Mouse (Mus musculus) limb, embryonic 10.5 days (tissue): ENCODE measurements around the gene Lysmd1. TPM values are rescaled to one million over a fixed set of nuclear protein-coding genes. Genes with fewer than 3 reads are reported as not detected.
A peak's percentile ranks its signal among the peaks of the same experiment; 100 is the strongest.
"Not testable (repeated sequence)": the region's sequence is repeated elsewhere in the genome, so short reads cannot be mapped to it uniquely, and the experiment has no call there.

Experiments used
- DNase-seq: peaks from one replicate; pipeline ENCODE4 v3.0.0-alpha.2; 2017; ENCODE audit warnings: low spot score
- H3K27ac ChIP-seq: fragments of 300-500 bp; sonication (generic); 2 replicates; pipeline ENCODE4 v1.5.1; 2016; ENCODE audit warnings: mild to moderate bottlenecking
- H3K27me3 ChIP-seq: fragments of 300-500 bp; sonication (generic); 2 replicates; pipeline ENCODE4 v1.6.1; 2016; ENCODE audit warnings: low read depth, mild to moderate bottlenecking; ENCODE audit not compliant: poor library complexity, severe bottlenecking
- H3K36me3 ChIP-seq: fragments of 300-500 bp; sonication (generic); 2 replicates; pipeline ENCODE4 v1.6.1; 2016; ENCODE audit warnings: mild to moderate bottlenecking, moderate library complexity
- H3K4me1 ChIP-seq: fragments of 300-500 bp; sonication (generic); 2 replicates; pipeline ENCODE4 v1.6.1; 2016
- H3K4me3 ChIP-seq: fragments of 300-500 bp; sonication (generic); 2 replicates; pipeline ENCODE4 v1.5.1; 2016; ENCODE audit warnings: mild to moderate bottlenecking, moderate library complexity
- H3K9me3 ChIP-seq: fragments of 300-500 bp; sonication (generic); replicated peaks from 2 replicates; pipeline ENCODE4 v1.6.1; 2016; ENCODE audit warnings: mild to moderate bottlenecking
- WGBS: fragments of 180-500 bp; shearing (Covaris S2); methylation state at CpG from one replicate; pipeline ENCODE4 v1.1.7; 2016; 5-methylcytosine and 5-hydroxymethylcytosine counted together
- polyA plus RNA-seq: library from polyadenylated mRNA; unstranded; fragments of >200 nt; fragmentation: Nextera tagmentation; extraction: Ambion mirVana; gene quantifications from 2 replicates; pipeline ENCODE4 v1.2.1, GENCODE M21; 2016

The Lysmd1 gene
- polyA plus RNA-seq = 12.6 and 16.2 TPM in 2 replicates

GRCm38 (mm10) chr3:95133680-95134101 is at the start of gene Lysmd1, which contains the start of gene Scnm1:
Lysmd1 (plus strand) TSS chr3:95134088.
Scnm1 (minus strand) TSS chr3:95134011.
- H3K4me1 ChIP-seq = peaks cover 32% of the 10 kb centered on the region
- under 1% methylated on average over 20 of the region's 20 CpGs for WGBS

GRCm38 (mm10) chr3:95088071-95088470 is 45.8 kb upstream of the Lysmd1 start:
- 91% methylated on average over 1 of the region's 1 CpGs for WGBS
- Histone ChIP-seq H3K36me3 (peaks cover 36% of the 10 kb centered on the region), H3K27me3 (no peaks in the 10 kb centered on the region), H3K4me1 (no peaks in the 10 kb centered on the region), H3K4me3 (no peak overlapping the region), H3K9me3 (no peaks in the 10 kb centered on the region), H3K27ac (no peak overlapping the region)
- no peak for DNase-seq

More at GRCm38 (mm10) chr3:95133680-95134101, at the start of gene Lysmd1, which contains the start of gene Scnm1:
- DNase-seq = peak; percentile 91
- Histone ChIP-seq H3K36me3 (peaks cover 37% of the 10 kb centered on the region), H3K27me3 (no peaks in the 10 kb centered on the region), H3K27ac (peak within 1 kb of the TSS; percentile 87), H3K9me3 (no peaks in the 10 kb centered on the region), H3K4me3 (peak within 1 kb of the TSS; percentile 67)

GRCm38 (mm10) chr3:95100854-95101253 is 33.0 kb upstream of the Lysmd1 start:
- Histone ChIP-seq H3K27ac (no peak overlapping the region), H3K36me3 (peaks cover 66% of the 10 kb centered on the region), H3K27me3 (no peaks in the 10 kb centered on the region), H3K4me3 (no peak overlapping the region), H3K9me3 (no peaks in the 10 kb centered on the region), H3K4me1 (peaks cover 14% of the 10 kb centered on the region)
- 34% methylated on average over 2 of the region's 2 CpGs for WGBS
- DNase-seq = no peak

GRCm38 (mm10) chr3:95105121-95105520 is 28.8 kb upstream of the Lysmd1 start:
- Histone ChIP-seq H3K9me3 (no peaks in the 10 kb centered on the region), H3K4me3 (peak overlapping the region; percentile 87), H3K27me3 (no peaks in the 10 kb centered on the region), H3K27ac (peak overlapping the region; percentile 89; the same call in 1 of the 2 replicates), H3K4me1 (peaks cover 14% of the 10 kb centered on the region), H3K36me3 (peaks cover 31% of the 10 kb centered on the region)
- no peak for DNase-seq
- 78% methylated on average over 4 of the region's 4 CpGs for WGBS

GRCm38 (mm10) chr3:95105586-95106337 is 28.1 kb upstream of the Lysmd1 start:
- DNase-seq = no peak
- WGBS = under 1% methylated on average over 16 of the region's 16 CpGs

DNA sequence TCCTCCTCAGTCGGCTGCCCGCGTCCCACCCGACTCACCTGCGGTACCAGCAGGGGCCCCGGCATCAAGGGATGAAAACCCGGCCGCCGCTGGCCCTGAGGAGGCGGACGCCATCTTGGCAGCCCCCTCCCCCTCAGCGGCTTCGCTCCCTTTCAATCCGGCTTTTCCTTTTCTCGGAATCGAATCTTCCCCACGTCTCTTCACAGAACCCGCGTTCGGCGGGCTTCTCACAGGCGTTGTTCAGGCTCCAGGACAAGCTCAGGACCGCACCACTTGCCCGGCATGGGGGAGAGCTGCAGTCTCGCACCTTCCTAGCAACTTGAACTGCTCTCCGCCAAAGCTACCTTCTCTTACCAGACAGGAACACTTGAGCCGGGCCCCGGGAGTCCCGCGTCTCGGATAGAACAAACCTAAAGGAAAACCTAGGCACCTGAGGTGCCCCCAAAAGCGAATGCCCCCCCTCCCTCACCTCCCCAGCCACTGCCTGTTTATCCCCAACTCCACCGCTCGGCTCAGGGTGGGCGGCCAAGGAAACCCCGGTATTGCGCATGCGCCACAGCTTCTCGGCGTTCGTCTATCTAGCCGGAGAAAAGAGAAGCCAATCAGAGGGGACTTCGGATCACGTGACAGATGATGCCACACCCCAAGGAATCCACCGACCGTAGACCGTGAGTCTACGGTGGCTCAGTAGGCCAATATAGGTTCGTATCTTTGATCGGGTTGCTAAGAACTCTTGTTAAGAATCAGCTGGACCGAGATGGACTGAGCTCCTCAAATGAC is 27.4 kb upstream of the Lysmd1 start, which contains the start of gene Pip5k1a:
Gene Pip5k1a (minus strand): TSS at position 593 of the 780 bp plus-strand sequence.
- Histone ChIP-seq H3K9me3 (no peaks in the 10 kb centered on the region), H3K27ac (peak within 1 kb of the TSS; percentile 89), H3K27me3 (no peaks in the 10 kb centered on the region), H3K36me3 (peaks cover 22% of the 10 kb centered on the region), H3K4me1 (peaks cover 13% of the 10 kb centered on the region), H3K4me3 (peak within 1 kb of the TSS; percentile 87)
- peak; percentile 98 for DNase-seq
- under 1% methylated on average over 51 of the region's 51 CpGs for WGBS

More at GRCm38 (mm10) chr3:95105586-95106337, 28.1 kb upstream of the Lysmd1 start:
- H3K4me1 ChIP-seq = peaks cover 14% of the 10 kb centered on the region
- peak overlapping the region; percentile 87 for H3K4me3 ChIP-seq
- peaks cover 30% of the 10 kb centered on the region for H3K36me3 ChIP-seq
- H3K27me3 ChIP-seq = no peaks in the 10 kb centered on the region
- no peaks in the 10 kb centered on the region for H3K9me3 ChIP-seq
- H3K27ac ChIP-seq = peak overlapping the region; percentile 89

DNA sequence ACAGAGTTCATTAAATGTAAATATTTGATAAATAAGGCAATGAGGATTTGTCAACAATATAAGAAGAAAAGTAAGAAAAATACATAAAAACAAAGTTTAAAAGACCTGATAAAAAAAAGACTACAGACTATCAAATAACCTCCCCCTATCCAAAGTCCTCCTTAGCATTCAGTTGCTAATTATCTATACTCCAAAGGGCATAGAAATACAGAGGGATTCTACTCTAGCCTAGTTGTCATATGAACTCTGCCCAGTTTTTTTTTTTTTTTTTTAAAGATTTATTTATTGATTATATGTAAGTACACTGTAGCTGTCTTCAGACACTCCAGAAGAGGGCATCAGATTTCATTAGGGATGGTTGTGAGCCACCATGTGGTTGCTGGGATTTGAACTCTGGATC is 26.6 kb upstream of the Lysmd1 start:
- DNase-seq, H3K27me3 ChIP-seq, H3K9me3 ChIP-seq: not testable (repeated sequence)
- H3K4me1 ChIP-seq = peaks cover 17% of the 10 kb centered on the region
- peak overlapping the region; percentile 72 for H3K27ac ChIP-seq
- H3K4me3 ChIP-seq = peak overlapping the region; percentile 87
- H3K36me3 ChIP-seq = peaks cover 15% of the 10 kb centered on the region

GRCm38 (mm10) chr3:95107898-95108297 is 26.0 kb upstream of the Lysmd1 start:
- no peaks in the 10 kb centered on the region for H3K27me3 ChIP-seq
- no peak overlapping the region for H3K4me3 ChIP-seq
- no peak for DNase-seq
- peaks cover 19% of the 10 kb centered on the region for H3K4me1 ChIP-seq
- peaks cover 15% of the 10 kb centered on the region for H3K36me3 ChIP-seq
- H3K9me3 ChIP-seq = no peaks in the 10 kb centered on the region
- no peak overlapping the region for H3K27ac ChIP-seq
- WGBS = 76% methylated on average over 2 of the region's 2 CpGs

GRCm38 (mm10) chr3:95110911-95111726 is 22.8 kb upstream of the Lysmd1 start, which contains the start of gene Vps72:
Vps72 (plus strand) TSS chr3:95111022.
- WGBS = 2% methylated on average over 54 of the region's 54 CpGs
- H3K4me3 ChIP-seq = peak within 1 kb of the TSS; percentile 79
- no peaks in the 10 kb centered on the region for H3K27me3 ChIP-seq
- H3K4me1 ChIP-seq = peaks cover 8% of the 10 kb centered on the region
- H3K36me3 ChIP-seq = peaks cover 31% of the 10 kb centered on the region
- DNase-seq = peak; percentile 94
- no peaks in the 10 kb centered on the region for H3K9me3 ChIP-seq
- H3K27ac ChIP-seq = peak within 1 kb of the TSS; percentile 96

DNA sequence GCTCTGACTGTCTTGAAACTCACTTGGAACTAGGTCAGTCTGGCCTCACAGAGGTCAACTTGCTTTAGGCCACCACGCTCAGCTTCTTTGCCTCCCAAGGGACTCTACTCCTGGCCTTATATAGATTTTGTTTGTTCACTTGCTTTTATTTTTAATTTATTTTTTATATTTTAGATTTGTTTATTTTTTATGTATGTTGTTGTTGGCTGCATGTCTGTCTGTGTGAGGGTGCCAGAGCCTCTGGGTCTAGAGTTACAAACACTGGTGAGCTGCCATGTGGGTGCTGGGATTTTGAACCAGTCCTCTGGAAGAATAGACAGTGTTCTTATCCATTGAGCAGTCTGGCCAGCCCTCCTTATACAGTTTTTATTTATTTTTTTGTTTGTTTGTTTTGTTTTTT is 21.1 kb upstream of the Lysmd1 start:
- Histone ChIP-seq H3K4me3 (peak overlapping the region; percentile 79; the same call in 1 of the 2 replicates), H3K9me3 (no peaks in the 10 kb centered on the region)
- 93% methylated on average over 1 of the region's 1 CpGs for WGBS

GRCm38 (mm10) chr3:95117751-95118150 is 16.1 kb upstream of the Lysmd1 start:
- peaks cover 93% of the 10 kb centered on the region for H3K36me3 ChIP-seq

More for the DNA sequence above, 21.1 kb upstream of the Lysmd1 start:
- no peak for DNase-seq
- no peaks in the 10 kb centered on the region for H3K27me3 ChIP-seq
- H3K36me3 ChIP-seq = peaks cover 46% of the 10 kb centered on the region
- H3K27ac ChIP-seq = no peak overlapping the region
- H3K4me1 ChIP-seq = peaks cover 8% of the 10 kb centered on the region

GRCm38 (mm10) chr3:95121580-95121979 is 12.3 kb upstream of the Lysmd1 start:
- Histone ChIP-seq H3K4me3 (no peak overlapping the region), H3K27me3 (no peaks in the 10 kb centered on the region), H3K4me1 (peaks cover 8% of the 10 kb centered on the region), H3K9me3 (no peaks in the 10 kb centered on the region), H3K36me3 (peaks cover 82% of the 10 kb centered on the region), H3K27ac (no peak overlapping the region)
- no peak for DNase-seq
- WGBS = 80% methylated on average over 6 of the region's 6 CpGs

More at GRCm38 (mm10) chr3:95117751-95118150, 16.1 kb upstream of the Lysmd1 start:
- H3K27me3 ChIP-seq = no peaks in the 10 kb centered on the region
- no peak overlapping the region for H3K27ac ChIP-seq
- no peak overlapping the region for H3K4me3 ChIP-seq
- no peaks in the 10 kb centered on the region for H3K4me1 ChIP-seq
- no peaks in the 10 kb centered on the region for H3K9me3 ChIP-seq
- DNase-seq = no peak
- 78% methylated on average over 2 of the region's 2 CpGs for WGBS
